Mouse (Mus musculus) layer of hippocampus, postnatal 25 days (tissue): ENCODE measurements around the gene Iglon5. TPM values are rescaled to one million over a fixed set of nuclear protein-coding genes. Genes with fewer than 3 reads are reported as not detected.
A peak's percentile ranks its signal among the peaks of the same experiment; 100 is the strongest.

Experiments
- DNase-seq, 2 experiments: peaks; one replicate each; pipeline ENCODE4 v3.0.0; 2022; ENCODE audit warnings: mixed read lengths in 2 of 2, low spot score in 1 of 2; ENCODE audit errors: extremely low spot score in 1 of 2
- total RNA-seq, 2 experiments: library from RNA; stranded (reverse); gene quantifications; 2 replicates each; pipeline ENCODE4 v1.2.3; 2021

The Iglon5 gene
- 10 to 100 TPM; 24.0 to 29.3 TPM for total RNA-seq

- peak in 1 of 2 experiments; percentile 33 for DNase-seq
Observed at GRCm38 (mm10) chr7:43489631-43490125, at the start of gene Iglon5. TSS of gene Iglon5 (minus strand) at chr7:43490075.

GRCm38 (mm10) chr7:43538524-43538923 lies 48.6 kb upstream of the Iglon5 start:
- DNase-seq, result no peak

GRCm38 (mm10) chr7:43532936-43533505 lies 43.1 kb upstream of the Iglon5 start:
- DNase-seq, result no peak

- no peak for DNase-seq
Observed at GRCm38 (mm10) chr7:43530216-43530785, 40.4 kb upstream of the Iglon5 start.

- DNase-seq, result no peak
Observed at GRCm38 (mm10) chr7:43525313-43525712, 35.4 kb upstream of the Iglon5 start.

- DNase-seq, result no peak
Observed at GRCm38 (mm10) chr7:43522776-43523175, 32.9 kb upstream of the Iglon5 start.

GRCm38 (mm10) chr7:43518341-43518740 lies 28.5 kb upstream of the Iglon5 start:
- no peak for DNase-seq

- no peak for DNase-seq
Observed at GRCm38 (mm10) chr7:43515076-43515475, 25.2 kb upstream of the Iglon5 start.

- no peak for DNase-seq
Observed at GRCm38 (mm10) chr7:43512519-43512918, 22.6 kb upstream of the Iglon5 start.

GRCm38 (mm10) chr7:43511707-43512478 lies 22.0 kb upstream of the Iglon5 start:
- no peak for DNase-seq

- peak in 1 of 2 experiments; percentile 63 for DNase-seq
Observed at GRCm38 (mm10) chr7:43495343-43496021, 5.6 kb upstream of the Iglon5 start.

- no peak for DNase-seq
Observed at GRCm38 (mm10) chr7:43490861-43491260, 986 bp upstream of the Iglon5 start.

- peak; percentile 69 to 74 for DNase-seq
Observed at GRCm38 (mm10) chr7:43490182-43490584, 308 bp upstream of the Iglon5 start.

GRCm38 (mm10) chr7:43488646-43489045 lies 1.2 kb downstream of the Iglon5 start:
- DNase-seq, result no peak

GRCm38 (mm10) chr7:43483236-43483635 lies 6.6 kb downstream of the Iglon5 start:
- DNase-seq, result no peak

GRCm38 (mm10) chr7:43482090-43482716 lies 7.7 kb downstream of the Iglon5 start:
- no peak for DNase-seq

- DNase-seq, result no peak
Observed at GRCm38 (mm10) chr7:43481191-43481590, 8.7 kb downstream of the Iglon5 start.

GRCm38 (mm10) chr7:43476376-43476775 lies 13.5 kb downstream of the Iglon5 start:
- DNase-seq, result no peak

GRCm38 (mm10) chr7:43475706-43476105 lies 14.2 kb downstream of the Iglon5 start:
- no peak for DNase-seq

- peak in 1 of 2 experiments; percentile 56 for DNase-seq
Observed at GRCm38 (mm10) chr7:43470373-43470772, 19.5 kb downstream of the Iglon5 start.
